Mouse (Mus musculus) midbrain, postnatal 0 days (tissue): ENCODE results near the gene Gramd1a. TPM values are rescaled to one million over a fixed set of nuclear protein-coding genes. Genes with fewer than 3 reads are reported as not detected.

Experiments used
- ATAC-seq: fragments of 200-750 bp; cut with Nextera tagmentation; 2 replicates; pipeline ENCODE4 v1.8.0; 2017; ENCODE audit warnings: moderate number of reproducible peaks, mild to moderate bottlenecking, moderate TSS enrichment, moderate library complexity; ENCODE audit not compliant: low FRiP score
- DNase-seq: peaks from one replicate; pipeline ENCODE4 v3.0.0-alpha.2; 2015; ENCODE audit warnings: low spot score
- H3K27ac ChIP-seq: fragments of 300-500 bp; sonication (generic); 2 replicates; pipeline ENCODE4 v1.5.1; 2014; ENCODE audit warnings: low read depth, mild to moderate bottlenecking, low read length, mixed read lengths
- H3K27me3 ChIP-seq: fragments of 300-500 bp; sonication (generic); 2 replicates; pipeline ENCODE4 v1.6.1; 2014; ENCODE audit warnings: low read length, control low read depth, mixed read lengths; ENCODE audit not compliant: insufficient read depth
- H3K36me3 ChIP-seq: fragments of 300-500 bp; sonication (generic); 2 replicates; pipeline ENCODE4 v1.6.1; 2014; ENCODE audit warnings: low read length, control low read depth, mixed read lengths; ENCODE audit not compliant: insufficient read depth
- H3K4me1 ChIP-seq: fragments of 300-500 bp; sonication (generic); 2 replicates; pipeline ENCODE4 v1.6.1; 2014; ENCODE audit warnings: mild to moderate bottlenecking, control low read depth, antibody characterized with exemption, low read length, mixed read lengths; ENCODE audit not compliant: insufficient read depth
- H3K4me2 ChIP-seq: fragments of 300-500 bp; sonication (generic); 2 replicates; pipeline ENCODE4 v1.6.1; 2014; ENCODE audit warnings: low read depth, mild to moderate bottlenecking, low read length, mixed read lengths; ENCODE audit not compliant: poor library complexity, severe bottlenecking
- H3K4me3 ChIP-seq: fragments of 300-500 bp; sonication (generic); 2 replicates; pipeline ENCODE4 v1.5.1; 2014; ENCODE audit warnings: low read depth, mild to moderate bottlenecking, low read length, moderate library complexity
- H3K9ac ChIP-seq: fragments of 300-500 bp; sonication (generic); replicated peaks from 2 replicates; pipeline ENCODE4 v1.6.1; 2014; ENCODE audit warnings: mild to moderate bottlenecking, low read length, moderate library complexity, mixed read lengths; ENCODE audit not compliant: poor library complexity, severe bottlenecking
- H3K9me3 ChIP-seq: fragments of 300-500 bp; sonication (generic); 2 replicates; pipeline ENCODE4 v1.6.1; 2016; ENCODE audit warnings: low read length, control low read depth
- CTCF ChIP-seq: IDR thresholded peaks from 2 replicates; pipeline ENCODE4 v1.5.1; 2016; ENCODE audit warnings: antibody characterized with exemption, mild to moderate bottlenecking
- WGBS: fragments of 180-500 bp; shearing (Covaris S2); extraction: QIAGEN DNeasy Blood & Tissue Kit; methylation state at CpG from one replicate; pipeline ENCODE4 v1.1.7; 2014; 5-methylcytosine and 5-hydroxymethylcytosine counted together
- polyA plus RNA-seq: library from polyadenylated mRNA; unstranded; fragments of >200 nt; fragmentation: Nextera tagmentation; extraction: Ambion mirVana; gene quantifications from 2 replicates; pipeline ENCODE4 v1.2.1, GENCODE M21; 2015
- total RNA-seq: library from RNA; depleted of rRNA; stranded (reverse); fragments of >200 nt; gene quantifications from 2 replicates; pipeline ENCODE4 v1.2.3, GENCODE M21; 2014

Gene Gramd1a
- total and polyA plus RNA-seq, 2 experiments from 2014 or later, result 160 to 270 TPM

GRCm38 (mm10) chr7:31096892-31097564, 58.7 kb downstream of the Gramd1a start:
- 72% methylated on average over 9 of the region's 9 CpGs for WGBS
- ATAC-seq (no peak), DNase-seq (no peak)
- H3K4me1 ChIP-seq, result no peaks in the 10 kb centered on the region
- no peak overlapping the region for H3K27ac ChIP-seq
- H3K9ac ChIP-seq, result no peak overlapping the region
- H3K36me3 ChIP-seq, result no peaks in the 10 kb centered on the region
- H3K9me3 ChIP-seq, result no peaks in the 10 kb centered on the region
- TF ChIP-seq CTCF, result no peak
- no peak overlapping the region for H3K4me2 ChIP-seq
- H3K27me3 ChIP-seq, result no peaks in the 10 kb centered on the region
- H3K4me3 ChIP-seq, result no peak overlapping the region

GRCm38 (mm10) chr7:31094774-31095501, 60.8 kb downstream of the Gramd1a start:
- Histone ChIP-seq H3K4me3 (no peak overlapping the region), H3K9me3 (no peaks in the 10 kb centered on the region), H3K4me1 (no peaks in the 10 kb centered on the region), H3K27ac (no peak overlapping the region), H3K27me3 (no peaks in the 10 kb centered on the region), H3K4me2 (no peak overlapping the region), H3K36me3 (no peaks in the 10 kb centered on the region), H3K9ac (no peak overlapping the region)
- ATAC-seq (no peak), DNase-seq (no peak)
- TF ChIP-seq CTCF, result peak; percentile 46
- WGBS, result 35% methylated on average over 11 of the region's 12 CpGs

GRCm38 (mm10) chr7:31089721-31090120, 66.0 kb downstream of the Gramd1a start:
- H3K4me2 ChIP-seq, result no peak overlapping the region
- H3K9ac ChIP-seq, result no peak overlapping the region
- no peaks in the 10 kb centered on the region for H3K4me1 ChIP-seq
- no peak for TF ChIP-seq CTCF
- WGBS, result 95% methylated on average over 2 of the region's 2 CpGs
- H3K27me3 ChIP-seq, result no peaks in the 10 kb centered on the region
- H3K36me3 ChIP-seq, result no peaks in the 10 kb centered on the region
- DNase-seq, result no peak
- H3K9me3 ChIP-seq, result no peaks in the 10 kb centered on the region
- no peak overlapping the region for H3K4me3 ChIP-seq
- ATAC-seq, result no peak
- H3K27ac ChIP-seq, result no peak overlapping the region

- Histone ChIP-seq H3K9me3 (no peaks in the 10 kb centered on the region), H3K36me3 (no peaks in the 10 kb centered on the region), H3K27me3 (no peaks in the 10 kb centered on the region), H3K4me3 (no peak overlapping the region), H3K4me2 (no peak overlapping the region), H3K4me1 (no peaks in the 10 kb centered on the region), H3K9ac (no peak overlapping the region), H3K27ac (no peak overlapping the region)
- WGBS, result 59% methylated on average over 3 of the region's 3 CpGs
- DNase-seq, result no peak
- no peak for ATAC-seq
- TF ChIP-seq CTCF, result no peak
These were observed 67.5 kb downstream of the Gramd1a start for GRCm38 (mm10) chr7:31088206-31088605.

GRCm38 (mm10) chr7:31087262-31087661, 68.4 kb downstream of the Gramd1a start:
- 83% methylated on average over 2 of the region's 2 CpGs for WGBS
- Histone ChIP-seq H3K4me1 (no peaks in the 10 kb centered on the region), H3K9ac (no peak overlapping the region), H3K27ac (no peak overlapping the region), H3K4me3 (no peak overlapping the region), H3K9me3 (no peaks in the 10 kb centered on the region), H3K36me3 (no peaks in the 10 kb centered on the region), H3K27me3 (no peaks in the 10 kb centered on the region), H3K4me2 (no peak overlapping the region)
- TF ChIP-seq CTCF, result no peak
- no peak for ATAC-seq
- DNase-seq, result no peak

- ATAC-seq (no peak), DNase-seq (no peak)
- Histone ChIP-seq H3K27me3 (no peaks in the 10 kb centered on the region), H3K4me2 (no peak overlapping the region), H3K4me3 (no peak overlapping the region), H3K36me3 (no peaks in the 10 kb centered on the region), H3K27ac (no peak overlapping the region), H3K9ac (no peak overlapping the region), H3K9me3 (no peaks in the 10 kb centered on the region), H3K4me1 (no peaks in the 10 kb centered on the region)
- TF ChIP-seq CTCF, result no peak
- WGBS, result 94% methylated on average over 9 of the region's 9 CpGs
These were observed 69.4 kb downstream of the Gramd1a start for GRCm38 (mm10) chr7:31086175-31086755.
